Mouse (Mus musculus): ENCODE results near the gene March11.

DNA sequence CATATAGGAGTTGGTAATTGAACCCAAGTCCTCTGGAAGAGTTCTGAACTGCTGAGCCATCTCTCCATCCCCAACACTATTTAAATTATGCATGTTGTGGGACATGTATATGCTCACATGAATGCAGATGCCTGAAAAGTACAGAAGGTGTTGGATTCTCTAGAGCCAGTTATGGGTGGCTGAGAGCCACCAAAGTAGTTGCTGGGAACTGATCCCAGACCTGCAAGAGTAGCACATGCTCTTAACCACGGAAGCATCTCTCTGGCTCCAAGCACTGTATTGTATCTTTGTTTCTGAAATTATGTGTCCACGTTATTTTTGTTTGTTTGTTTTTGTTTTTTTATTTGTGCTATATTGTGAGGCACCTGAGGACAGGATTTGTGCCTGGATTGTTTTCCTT lies 28.9 kb downstream of the March11 start:
- TF ChIP-seq MAZ (IDR thresholded peaks at IDR 0.05; ENCODE audit: low read depth, low read length) (no peak), TCF12 (IDR thresholded peaks at IDR 0.05; ENCODE audit: low read depth, low read length) (no peak), MYC (IDR thresholded peaks at IDR 0.05; ENCODE audit: low read depth, low read length) (no peak), CTCF (conservative IDR thresholded peaks at IDR 0.05 in 1 of 2, IDR thresholded peaks at IDR 0.05 in 1 of 2; ENCODE audit: low read depth in 2 of 2, low read length in 2 of 2) (no peak), POLR2A (IDR thresholded peaks at IDR 0.05; ENCODE audit: low read depth, low read length) (no peak), CHD2 (IDR thresholded peaks at IDR 0.05; ENCODE audit: low read length) (no peak), EP300 (IDR thresholded peaks at IDR 0.05; ENCODE audit: low read length) (no peak), CHD1 (IDR thresholded peaks at IDR 0.05; ENCODE audit: low read depth, low read length) (no peak)
